Mouse (Mus musculus): Measurements from ENCODE around the gene Ifitm1. TPM values are rescaled to one million over a fixed set of nuclear protein-coding genes. Genes with fewer than 3 reads are reported as not detected.

The Ifitm1 gene
- polyA plus RNA-seq, 1 experiment from 2014 or later = 510 TPM

DNA sequence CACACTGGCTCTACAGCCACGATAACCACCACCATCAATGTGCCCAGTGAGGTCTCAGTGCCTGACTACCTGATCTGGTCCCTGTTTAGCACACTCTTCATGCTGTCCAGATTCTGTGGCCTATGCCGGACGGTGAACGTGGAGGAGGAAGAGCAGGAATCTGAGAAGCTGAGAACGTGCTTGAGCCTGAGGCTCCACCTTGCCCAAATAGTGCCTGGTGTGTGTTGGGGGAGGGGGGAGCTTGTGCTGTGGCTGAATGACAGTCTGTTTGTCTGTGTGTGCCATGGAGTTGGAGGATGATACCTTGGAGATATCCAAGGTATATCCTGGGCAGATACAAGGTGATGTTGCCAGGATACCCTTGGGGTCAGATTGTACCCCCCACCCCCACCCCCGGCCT, 23.2 kb downstream of the Ifitm1 start:
- Histone ChIP-seq H3K27me3 (replicated peaks; ENCODE audit: insufficient read depth, low read length) (no peaks in the 10 kb centered on the region), H3K27ac (ENCODE audit: low read length) (peak overlapping the region; percentile 20; the same call in 1 of the 2 replicates), H3K4me3 (ENCODE audit: low read depth, low read length) (no peak overlapping the region), H3K4me2 (replicated peaks; ENCODE audit: low read depth, low read length) (no peak overlapping the region), H3K9me3 (ENCODE audit: low read length) (peaks cover 3% of the 10 kb centered on the region; the same call in 1 of the 2 replicates), H3K4me1 (ENCODE audit: insufficient read depth, low read depth, low read length) (no peaks in the 10 kb centered on the region; the same call in 1 of the 2 replicates), H3K9ac (replicated peaks; ENCODE audit: low read depth) (no peak overlapping the region), H3K36me3 (ENCODE audit: insufficient read depth, low read length) (no peaks in the 10 kb centered on the region)
- TF ChIP-seq CTCF (IDR thresholded peaks at IDR 0.05) (no peak), EP300 (IDR thresholded peaks at IDR 0.05) (no peak)
- 44% methylated on average over 6 of the region's 6 CpGs for WGBS
- ATAC-seq = no peak
- DNase-seq (ENCODE audit: low spot score) = no peak

DNA sequence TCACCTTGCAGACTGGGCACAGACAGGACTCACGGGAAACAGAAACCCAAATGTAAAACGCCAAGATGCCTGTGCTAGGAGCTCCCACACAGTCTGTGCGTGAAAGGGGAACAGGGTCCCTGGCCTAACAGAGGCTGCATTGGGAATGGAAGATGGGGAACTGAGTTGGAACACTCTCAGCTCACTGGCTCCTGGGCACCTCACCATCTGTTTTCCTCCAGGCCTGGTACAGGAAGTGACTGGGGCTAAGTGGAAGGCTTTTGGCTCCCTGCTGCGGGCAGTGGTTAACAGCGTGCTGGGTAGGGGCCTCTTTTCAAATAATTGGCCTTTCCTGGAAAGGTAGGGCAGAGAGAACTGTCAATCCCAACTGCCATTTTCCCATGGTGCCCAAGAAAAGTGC, 23.6 kb downstream of the Ifitm1 start:
- no peak for DNase-seq (ENCODE audit: low spot score)
- 48% methylated on average over 5 of the region's 5 CpGs for WGBS
- no peak for ATAC-seq
- Histone ChIP-seq H3K27ac (ENCODE audit: low read length) (no peak overlapping the region), H3K27me3 (replicated peaks; ENCODE audit: insufficient read depth, low read length) (no peaks in the 10 kb centered on the region), H3K4me3 (ENCODE audit: low read depth, low read length) (no peak overlapping the region), H3K4me2 (replicated peaks; ENCODE audit: low read depth, low read length) (no peak overlapping the region), H3K9ac (replicated peaks; ENCODE audit: low read depth) (no peak overlapping the region), H3K4me1 (ENCODE audit: insufficient read depth, low read depth, low read length) (no peaks in the 10 kb centered on the region; the same call in 1 of the 2 replicates), H3K36me3 (ENCODE audit: insufficient read depth, low read length) (no peaks in the 10 kb centered on the region), H3K9me3 (ENCODE audit: low read length) (peaks cover 3% of the 10 kb centered on the region; the same call in 1 of the 2 replicates)
- TF ChIP-seq CTCF (IDR thresholded peaks at IDR 0.05) = no peak
- no peak for TF ChIP-seq EP300 (IDR thresholded peaks at IDR 0.05)

DNA sequence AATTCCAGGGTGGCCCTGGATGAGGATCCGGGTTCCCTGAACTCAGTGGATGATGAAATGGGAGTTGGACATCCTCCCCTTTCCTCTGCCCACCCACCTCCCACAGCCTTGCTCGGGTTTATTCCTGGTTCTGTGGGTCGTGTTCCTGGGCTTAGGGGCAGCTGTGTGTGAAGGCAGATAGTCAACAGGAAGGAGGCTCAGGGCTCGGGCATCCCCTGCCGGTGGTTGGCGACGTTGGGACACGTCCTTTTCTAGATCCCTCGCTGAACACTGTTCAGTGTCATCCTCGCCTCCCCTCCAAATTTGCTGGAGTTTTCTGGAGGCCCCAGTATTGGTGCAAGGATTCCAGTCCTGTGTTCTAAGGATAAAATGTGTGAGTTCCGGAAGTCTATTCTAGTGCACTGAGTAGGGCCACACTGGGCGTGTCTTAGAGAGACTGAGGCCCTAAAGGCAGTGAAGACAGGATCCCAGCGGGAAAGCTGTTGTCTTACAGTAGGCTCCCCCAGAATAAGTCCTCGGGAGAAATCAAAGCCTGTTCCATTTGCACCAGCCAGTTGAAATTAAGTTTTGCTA, 24.2 kb downstream of the Ifitm1 start:
- Histone ChIP-seq H3K27me3 (replicated peaks; ENCODE audit: insufficient read depth, low read length) (no peaks in the 10 kb centered on the region), H3K27ac (ENCODE audit: low read length) (no peak overlapping the region), H3K4me2 (replicated peaks; ENCODE audit: low read depth, low read length) (no peak overlapping the region), H3K4me1 (ENCODE audit: insufficient read depth, low read depth, low read length) (no peaks in the 10 kb centered on the region; the same call in 1 of the 2 replicates), H3K9me3 (ENCODE audit: low read length) (no peaks in the 10 kb centered on the region), H3K36me3 (ENCODE audit: insufficient read depth, low read length) (no peaks in the 10 kb centered on the region), H3K4me3 (ENCODE audit: low read depth, low read length) (no peak overlapping the region), H3K9ac (replicated peaks; ENCODE audit: low read depth) (no peak overlapping the region)
- DNase-seq (ENCODE audit: low spot score) (no peak), ATAC-seq (no peak)
- WGBS = 83% methylated on average over 14 of the region's 14 CpGs
- TF ChIP-seq EP300 (IDR thresholded peaks at IDR 0.05) = no peak
- peak; percentile 16; the same call in 1 of the 2 replicates for TF ChIP-seq CTCF (IDR thresholded peaks at IDR 0.05)

DNA sequence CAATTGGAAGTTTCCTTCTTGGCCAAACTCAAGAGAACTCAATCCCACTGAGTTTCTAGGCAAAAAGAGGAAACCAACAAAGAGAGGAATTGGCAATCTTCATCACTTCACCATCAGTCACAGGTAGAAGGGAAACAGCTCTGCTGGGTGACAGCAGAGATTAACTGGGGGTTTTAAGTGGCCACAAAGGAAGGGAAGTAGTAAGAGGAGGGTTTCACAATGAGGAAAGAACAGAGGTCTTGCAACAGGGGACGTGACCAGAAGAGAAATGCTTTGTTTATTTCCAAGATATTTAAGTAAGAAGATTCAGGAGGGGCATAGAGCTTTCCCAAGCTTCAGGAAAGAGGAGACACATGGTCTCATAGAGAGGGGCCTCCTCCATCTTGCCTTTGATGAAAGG, 30.8 kb downstream of the Ifitm1 start:
- TF ChIP-seq CTCF (IDR thresholded peaks at IDR 0.05) (no peak), EP300 (IDR thresholded peaks at IDR 0.05) (peak; percentile 48)
- no peaks in the 10 kb centered on the region for H3K9me3 ChIP-seq (ENCODE audit: low read length)
- H3K4me1 ChIP-seq (ENCODE audit: insufficient read depth, low read depth, low read length) = no peaks in the 10 kb centered on the region
- ATAC-seq (peak; percentile 43), DNase-seq (ENCODE audit: low spot score) (peak; percentile 85)
- no peak overlapping the region for H3K4me2 ChIP-seq (replicated peaks; ENCODE audit: low read depth, low read length)
- no peaks in the 10 kb centered on the region for H3K36me3 ChIP-seq (ENCODE audit: insufficient read depth, low read length)
- 0 out of 2 replicates have a peak overlapping the region, but pooled peaks have one; percentile 0 for H3K27ac ChIP-seq (ENCODE audit: low read length)
- no peak overlapping the region for H3K9ac ChIP-seq (replicated peaks; ENCODE audit: low read depth)
- WGBS = 23% methylated on average over 1 of the region's 1 CpGs
- H3K4me3 ChIP-seq (ENCODE audit: low read depth, low read length) = no peak overlapping the region
- no peaks in the 10 kb centered on the region for H3K27me3 ChIP-seq (replicated peaks; ENCODE audit: insufficient read depth, low read length)

DNA sequence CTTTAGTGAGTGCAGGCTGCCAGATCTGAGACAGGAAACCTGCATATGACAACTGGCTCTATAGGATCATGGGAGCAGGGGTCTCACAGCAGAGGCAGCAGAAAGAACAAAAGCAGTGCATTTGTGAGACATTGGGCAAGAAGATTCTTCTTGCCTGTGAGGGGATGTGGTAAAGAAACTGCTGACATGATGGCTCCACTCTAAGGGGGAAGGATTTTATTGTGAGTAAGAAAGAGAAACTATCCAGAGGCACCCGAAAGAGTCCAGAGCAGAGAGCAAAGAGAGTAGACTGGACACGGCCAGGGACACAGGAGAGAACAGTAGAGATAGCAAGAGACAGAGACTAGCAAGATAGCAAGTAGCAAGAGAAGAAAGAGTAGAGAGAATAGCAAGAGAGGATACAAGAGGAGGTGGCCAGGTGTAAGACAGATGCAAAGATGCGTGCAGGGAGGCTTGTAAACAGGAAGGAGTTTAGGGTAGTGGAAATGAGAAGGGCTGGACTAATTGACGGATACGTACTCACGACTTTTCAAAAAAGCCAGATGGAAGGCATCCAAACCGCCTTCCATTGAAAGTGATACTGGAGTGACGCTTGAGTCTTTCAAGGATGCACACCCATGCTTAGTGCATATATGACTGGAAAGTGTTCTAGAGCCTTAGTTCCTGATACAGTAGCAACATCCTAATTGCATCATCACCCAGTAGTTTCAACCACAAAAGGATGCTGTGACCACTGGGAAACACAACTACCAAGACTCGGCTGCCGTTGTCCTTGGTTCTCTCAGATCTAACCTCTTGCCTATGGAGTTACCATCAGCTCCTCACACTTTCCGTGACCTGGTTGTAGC, 32.1 kb downstream of the Ifitm1 start:
- Histone ChIP-seq H3K27ac (ENCODE audit: low read length) (peak overlapping the region; percentile 43), H3K27me3 (replicated peaks; ENCODE audit: insufficient read depth, low read length) (no peaks in the 10 kb centered on the region), H3K9ac (replicated peaks; ENCODE audit: low read depth) (no peak overlapping the region), H3K4me1 (ENCODE audit: insufficient read depth, low read depth, low read length) (no peaks in the 10 kb centered on the region), H3K4me2 (replicated peaks; ENCODE audit: low read depth, low read length) (no peak overlapping the region), H3K9me3 (ENCODE audit: low read length) (no peaks in the 10 kb centered on the region), H3K4me3 (ENCODE audit: low read depth, low read length) (no peak overlapping the region), H3K36me3 (ENCODE audit: insufficient read depth, low read length) (no peaks in the 10 kb centered on the region)
- peak; percentile 41; the same call in 1 of the 2 replicates for ATAC-seq
- no peak for TF ChIP-seq EP300 (IDR thresholded peaks at IDR 0.05)
- WGBS = 64% methylated on average over 11 of the region's 11 CpGs
- peak; percentile 67 for DNase-seq (ENCODE audit: low spot score)

DNA sequence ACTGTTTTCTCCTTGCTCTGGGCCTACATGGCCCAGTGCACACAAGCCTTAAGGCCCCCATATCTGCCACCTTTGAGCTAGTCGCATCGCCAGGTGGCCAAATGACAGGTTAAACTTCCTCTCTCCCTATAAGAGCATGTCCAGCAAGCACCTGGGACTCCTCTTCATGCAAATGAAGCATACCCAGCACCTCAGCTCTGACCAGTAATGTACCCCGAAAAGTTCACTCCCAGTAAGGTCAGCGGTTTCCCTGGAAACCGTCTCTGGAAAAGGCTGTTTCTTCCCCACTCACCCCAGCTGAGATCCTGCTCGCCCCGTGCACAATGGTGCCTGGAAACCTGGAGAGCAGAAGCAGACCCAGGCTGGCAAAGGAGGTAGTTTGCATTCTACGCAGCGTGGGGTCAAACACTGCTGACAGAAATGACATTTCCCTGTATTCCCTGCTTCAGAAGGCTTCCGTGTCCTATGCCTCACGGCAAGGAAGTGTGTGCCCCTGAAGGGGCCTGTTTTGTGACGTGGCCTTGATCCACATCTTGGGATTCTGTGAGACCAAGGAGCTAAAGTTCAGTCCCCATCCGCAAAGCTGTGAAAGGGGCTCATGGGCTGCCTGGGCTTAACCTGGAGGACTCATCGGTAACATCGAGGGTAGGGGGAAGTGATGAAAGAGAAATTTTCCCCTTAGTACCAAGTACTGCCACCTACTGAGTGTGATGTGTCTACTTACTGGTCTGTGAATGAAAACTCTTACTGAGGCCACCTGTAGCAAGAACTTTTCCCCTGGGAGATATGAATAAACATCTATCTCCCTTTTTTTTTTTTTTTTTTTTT, 34.1 kb downstream of the Ifitm1 start:
- TF ChIP-seq CTCF (IDR thresholded peaks at IDR 0.05) (no peak), EP300 (IDR thresholded peaks at IDR 0.05) (no peak)
- no peaks in the 10 kb centered on the region for H3K9me3 ChIP-seq (ENCODE audit: low read length)

More for the DNA sequence above, 34.1 kb downstream of the Ifitm1 start:
- H3K27ac ChIP-seq (ENCODE audit: low read length) = no peak overlapping the region
- 72% methylated on average over 15 of the region's 15 CpGs for WGBS
- no peak overlapping the region for H3K4me2 ChIP-seq (replicated peaks; ENCODE audit: low read depth, low read length)
- H3K9ac ChIP-seq (replicated peaks; ENCODE audit: low read depth) = no peak overlapping the region
- no peaks in the 10 kb centered on the region for H3K36me3 ChIP-seq (ENCODE audit: insufficient read depth, low read length)
- H3K4me1 ChIP-seq (ENCODE audit: insufficient read depth, low read depth, low read length) = no peaks in the 10 kb centered on the region
- no peak for DNase-seq (ENCODE audit: low spot score)
- ATAC-seq = no peak
- no peaks in the 10 kb centered on the region for H3K27me3 ChIP-seq (replicated peaks; ENCODE audit: insufficient read depth, low read length)
- H3K4me3 ChIP-seq (ENCODE audit: low read depth, low read length) = no peak overlapping the region
